Mouse (Mus musculus): ENCODE data around the gene Eif2ak3. TPM values are rescaled to one million over a fixed set of nuclear protein-coding genes. Genes with fewer than 3 reads are reported as not detected.

The Eif2ak3 gene
- polyA plus RNA-seq, 1 experiment from 2014 or later: 14.8 TPM

DNA sequence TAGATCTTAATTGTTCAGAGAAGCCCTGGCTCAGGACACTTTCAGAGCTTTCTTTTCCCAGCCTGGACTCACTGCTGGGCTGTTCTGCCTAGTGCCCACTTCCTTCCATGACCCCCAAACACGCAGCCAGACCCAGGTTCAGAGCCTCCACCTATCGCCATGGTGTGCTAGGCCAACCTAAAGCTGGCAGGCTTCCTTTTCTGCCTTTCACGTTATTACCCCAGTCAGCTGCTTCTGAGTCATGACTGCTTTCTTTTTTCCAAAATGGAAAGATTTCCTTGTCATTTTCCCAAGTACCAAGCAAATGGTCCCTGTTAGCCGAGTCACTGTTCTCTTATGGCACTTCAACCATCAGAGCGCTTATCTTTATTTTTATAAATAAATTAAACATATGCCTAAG is 4.0 kb upstream of the Eif2ak3 start:
- Histone ChIP-seq H3K27me3 (no peaks in the 10 kb centered on the region), H3K27ac (no peak overlapping the region), H3K4me2 (no peak overlapping the region), H3K9me3 (no peaks in the 10 kb centered on the region), H3K4me1 (peaks cover 7% of the 10 kb centered on the region), H3K36me3 (replicated peaks) (no peaks in the 10 kb centered on the region), H3K4me3 (replicated peaks) (no peak overlapping the region), H3K9ac (no peak overlapping the region)
- ATAC-seq (ENCODE audit: low FRiP score): no peak
- 76% methylated on average over 5 of the region's 5 CpGs for WGBS

DNA sequence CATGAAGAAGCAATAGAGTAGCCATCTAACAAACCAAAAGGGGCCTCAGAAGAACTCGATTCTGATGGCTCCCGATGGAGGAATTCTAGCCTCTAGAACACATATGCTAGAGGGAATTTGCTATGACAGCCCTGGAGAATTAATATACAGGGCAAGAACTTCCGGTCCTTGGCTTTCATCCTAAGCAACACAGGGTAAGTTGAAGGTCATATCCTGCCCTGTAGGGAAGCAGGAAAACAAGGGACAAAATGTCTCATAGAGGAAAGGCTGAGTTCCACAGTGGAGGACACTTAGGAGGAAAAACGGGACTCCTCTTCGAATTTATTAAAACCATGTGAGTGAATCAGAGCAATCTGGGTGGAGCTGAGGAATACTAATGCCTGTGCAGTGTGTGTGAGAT is 1.3 kb upstream of the Eif2ak3 start:
- Histone ChIP-seq H3K4me2 (peak overlapping the region; percentile 58; the same call in 1 of the 2 replicates), H3K27me3 (no peaks in the 10 kb centered on the region), H3K36me3 (replicated peaks) (no peaks in the 10 kb centered on the region), H3K4me3 (replicated peaks) (no peak overlapping the region), H3K9me3 (no peaks in the 10 kb centered on the region), H3K9ac (no peak overlapping the region), H3K4me1 (peaks cover 28% of the 10 kb centered on the region), H3K27ac (0 out of 2 replicates have a peak overlapping the region, but pooled peaks have one; percentile 82)
- WGBS: 72% methylated on average over 5 of the region's 5 CpGs
- ATAC-seq (ENCODE audit: low FRiP score): no peak

DNA sequence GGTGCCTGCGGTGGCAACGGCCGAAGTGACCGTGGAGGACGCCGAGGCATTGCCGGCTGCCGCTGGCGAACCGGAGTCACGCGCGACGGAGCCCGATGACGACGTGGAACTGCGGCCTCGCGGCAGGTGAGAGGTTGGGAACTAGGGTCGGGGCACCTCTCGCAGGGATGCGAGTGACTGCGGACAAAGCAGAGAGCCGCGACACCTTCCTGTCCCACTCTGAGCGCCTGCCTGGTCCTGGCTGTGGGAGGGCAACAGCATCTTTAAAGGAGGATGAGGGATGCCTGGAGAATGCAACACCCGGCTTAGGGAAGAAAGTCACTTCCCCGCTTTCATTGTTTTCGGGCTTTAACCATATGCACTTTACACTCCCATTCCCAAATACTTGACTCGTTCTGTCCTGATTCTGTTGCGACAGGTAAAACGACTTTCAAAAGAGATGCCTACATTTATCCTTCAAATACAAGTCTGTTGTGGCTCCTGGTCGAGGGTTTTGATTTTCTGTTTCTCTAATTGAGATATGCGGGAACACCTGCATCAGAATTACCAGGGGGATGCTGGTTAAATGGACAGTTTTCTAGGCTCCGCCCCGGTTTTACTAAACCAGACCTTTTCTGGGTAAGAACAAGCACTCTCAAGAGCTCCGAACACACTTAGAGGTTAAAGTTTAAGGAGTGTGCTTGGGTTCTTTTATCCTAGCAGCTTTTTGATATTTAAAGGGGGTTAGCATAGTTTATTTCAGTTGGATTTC is 756 bp downstream of the Eif2ak3 start:
- ATAC-seq (ENCODE audit: low FRiP score): no peak
- Histone ChIP-seq H3K27me3 (no peaks in the 10 kb centered on the region), H3K4me1 (peaks cover 28% of the 10 kb centered on the region), H3K9me3 (no peaks in the 10 kb centered on the region), H3K36me3 (replicated peaks) (no peaks in the 10 kb centered on the region), H3K9ac (peak overlapping the region; percentile 83), H3K4me3 (replicated peaks) (peak overlapping the region; percentile 88), H3K27ac (peak overlapping the region; percentile 90), H3K4me2 (peak overlapping the region; percentile 62)
- WGBS: 1% methylated on average over 36 of the region's 38 CpGs

DNA sequence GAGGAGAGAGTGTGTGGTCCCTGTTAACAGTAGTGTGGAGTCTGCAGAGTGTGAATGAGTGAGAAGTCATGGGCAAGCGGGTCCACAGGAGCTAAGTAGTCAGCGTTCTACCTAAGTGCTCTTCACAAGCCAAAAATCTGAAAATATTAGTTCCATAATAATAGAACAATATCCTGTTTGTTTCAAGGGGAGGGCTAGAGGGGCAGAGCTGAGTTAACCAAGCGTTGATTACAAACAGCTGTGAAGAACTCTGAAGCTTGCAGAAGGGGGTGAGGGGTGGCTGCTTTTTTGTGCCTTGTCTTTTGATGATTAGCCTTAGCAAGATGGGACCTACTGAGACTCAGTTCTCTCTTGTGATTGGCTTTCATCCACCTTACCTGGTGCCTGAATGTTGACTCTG is 3.1 kb downstream of the Eif2ak3 start:
- no peak for ATAC-seq (ENCODE audit: low FRiP score)
- Histone ChIP-seq H3K27me3 (no peaks in the 10 kb centered on the region), H3K9ac (peak overlapping the region; percentile 26; the same call in 1 of the 2 replicates), H3K4me2 (peak overlapping the region; percentile 2; the same call in 1 of the 2 replicates), H3K9me3 (no peaks in the 10 kb centered on the region), H3K4me3 (replicated peaks) (no peak overlapping the region), H3K4me1 (peaks cover 28% of the 10 kb centered on the region), H3K27ac (no peak overlapping the region), H3K36me3 (replicated peaks) (no peaks in the 10 kb centered on the region)
- 47% methylated on average over 3 of the region's 3 CpGs for WGBS

DNA sequence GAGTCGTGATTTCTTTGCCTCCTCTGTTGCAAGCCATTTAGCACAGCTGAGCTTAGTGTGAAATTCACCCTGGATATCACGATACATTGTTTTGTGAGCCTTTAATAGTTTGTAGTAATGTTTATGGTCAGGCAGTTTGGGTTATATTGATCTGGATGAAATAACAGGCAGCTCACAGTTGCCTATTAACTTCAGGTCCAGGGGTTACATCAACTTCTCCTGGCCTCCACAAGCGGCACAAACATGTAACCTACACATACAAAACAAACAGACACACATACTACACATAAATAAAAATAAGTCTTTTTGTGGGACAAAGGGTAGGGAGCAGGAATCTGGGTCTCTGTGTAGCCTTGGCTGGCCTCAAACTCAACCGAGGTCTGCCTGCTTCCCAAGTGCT is 9.1 kb downstream of the Eif2ak3 start:
- Histone ChIP-seq H3K27me3 (no peaks in the 10 kb centered on the region), H3K27ac (no peak overlapping the region), H3K9me3 (no peaks in the 10 kb centered on the region), H3K4me2 (no peak overlapping the region), H3K36me3 (replicated peaks) (no peaks in the 10 kb centered on the region), H3K4me3 (replicated peaks) (no peak overlapping the region), H3K9ac (no peak overlapping the region), H3K4me1 (no peaks in the 10 kb centered on the region)
- 91% methylated on average over 4 of the region's 4 CpGs for WGBS
- ATAC-seq (ENCODE audit: low FRiP score): no peak

DNA sequence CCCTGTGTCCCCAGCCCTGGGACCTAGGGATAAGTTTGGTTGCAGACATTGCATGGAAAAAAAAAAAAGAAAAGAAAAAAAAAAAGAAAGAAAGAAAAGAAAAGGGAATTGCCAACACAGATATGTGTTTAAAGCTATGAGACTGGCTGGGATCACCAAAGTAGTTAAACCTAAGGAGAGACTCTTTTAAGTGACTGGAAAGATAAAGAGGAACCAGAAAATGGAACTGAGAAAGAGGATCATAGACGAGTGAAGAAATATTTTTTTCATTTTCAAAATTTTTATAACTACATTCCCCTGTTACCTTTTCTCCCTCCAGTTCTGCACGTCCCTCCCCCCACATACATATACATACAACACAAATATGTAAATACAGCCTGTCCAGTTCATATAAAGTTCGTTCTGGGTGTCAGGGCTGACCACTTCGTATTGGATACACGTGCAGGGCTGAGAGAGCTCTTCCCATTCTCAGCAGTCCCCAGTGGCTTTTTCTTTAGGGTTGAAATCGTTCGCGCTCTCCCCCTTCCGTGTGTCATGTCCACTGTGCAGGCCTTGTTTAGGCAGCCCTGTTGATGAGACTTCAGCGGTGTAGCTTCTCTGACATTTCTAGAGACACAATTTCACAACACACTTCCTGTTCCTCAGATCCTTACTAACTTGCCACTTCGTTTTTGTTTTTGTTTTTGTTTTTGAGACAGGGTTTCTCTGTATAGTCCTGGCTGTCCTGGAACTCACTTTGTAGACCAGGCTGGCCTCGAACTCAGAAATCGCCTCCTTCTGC is 11.4 kb downstream of the Eif2ak3 start:
- WGBS: 92% methylated on average over 13 of the region's 13 CpGs
- Histone ChIP-seq H3K9ac (no peak overlapping the region), H3K4me2 (no peak overlapping the region)

DNA sequence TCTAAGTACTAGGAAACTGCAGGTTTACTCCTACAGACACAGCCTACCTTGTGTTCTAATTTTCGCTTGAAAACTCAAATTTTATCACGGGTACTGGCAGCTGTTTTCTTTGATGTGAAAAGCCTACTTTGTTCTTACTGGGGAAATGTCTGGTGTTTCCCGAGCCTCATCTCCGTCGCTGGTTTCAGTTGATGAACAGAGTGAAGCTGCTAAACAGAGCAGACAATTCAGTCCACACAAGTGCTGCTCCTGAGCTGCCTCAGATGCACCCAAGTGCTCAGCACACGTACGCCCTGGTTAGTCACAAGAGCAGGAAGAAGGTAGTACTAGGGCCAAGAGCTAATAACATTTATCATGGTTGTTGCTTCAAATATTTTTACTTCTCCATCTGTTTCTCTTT is 18.4 kb downstream of the Eif2ak3 start:
- H3K4me3 ChIP-seq (replicated peaks): no peak overlapping the region
- H3K27ac ChIP-seq: no peak overlapping the region
- no peaks in the 10 kb centered on the region for H3K4me1 ChIP-seq
- peaks cover 13% of the 10 kb centered on the region for H3K36me3 ChIP-seq (replicated peaks)
- no peaks in the 10 kb centered on the region for H3K9me3 ChIP-seq
- no peak for ATAC-seq (ENCODE audit: low FRiP score)
- no peak overlapping the region for H3K4me2 ChIP-seq
- H3K9ac ChIP-seq: no peak overlapping the region
- no peaks in the 10 kb centered on the region for H3K27me3 ChIP-seq
- 89% methylated on average over 7 of the region's 7 CpGs for WGBS

More for the DNA sequence above, 11.4 kb downstream of the Eif2ak3 start:
- Histone ChIP-seq H3K4me3 (replicated peaks) (no peak overlapping the region), H3K9me3 (no peaks in the 10 kb centered on the region), H3K27ac (no peak overlapping the region), H3K36me3 (replicated peaks) (peaks cover 13% of the 10 kb centered on the region), H3K27me3 (no peaks in the 10 kb centered on the region), H3K4me1 (no peaks in the 10 kb centered on the region)
- ATAC-seq (ENCODE audit: low FRiP score): no peak

DNA sequence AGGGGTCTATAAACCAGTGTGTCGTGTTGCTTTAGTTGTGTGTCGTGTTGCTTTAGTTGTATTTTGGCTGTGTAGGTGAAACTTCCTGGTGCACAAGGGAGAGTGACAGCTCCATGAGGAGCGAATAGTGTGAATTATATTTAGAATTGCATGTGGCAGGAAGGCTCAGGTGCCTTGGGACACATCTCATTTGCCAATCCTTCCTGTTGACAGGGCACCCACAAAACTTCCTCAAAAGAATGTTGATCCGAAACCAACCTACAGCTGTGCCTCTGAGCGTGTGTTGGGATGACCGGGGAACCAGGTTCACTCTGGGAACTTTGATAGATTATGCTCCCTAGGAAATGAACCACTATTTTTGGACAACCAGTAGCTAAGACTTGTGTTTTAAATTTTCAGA is 20.0 kb downstream of the Eif2ak3 start:
- no peak for ATAC-seq (ENCODE audit: low FRiP score)
- Histone ChIP-seq H3K9ac (no peak overlapping the region), H3K4me1 (no peaks in the 10 kb centered on the region), H3K4me2 (no peak overlapping the region), H3K9me3 (no peaks in the 10 kb centered on the region), H3K27ac (no peak overlapping the region), H3K4me3 (replicated peaks) (no peak overlapping the region), H3K36me3 (replicated peaks) (peaks cover 7% of the 10 kb centered on the region), H3K27me3 (no peaks in the 10 kb centered on the region)
- 91% methylated on average over 6 of the region's 6 CpGs for WGBS

DNA sequence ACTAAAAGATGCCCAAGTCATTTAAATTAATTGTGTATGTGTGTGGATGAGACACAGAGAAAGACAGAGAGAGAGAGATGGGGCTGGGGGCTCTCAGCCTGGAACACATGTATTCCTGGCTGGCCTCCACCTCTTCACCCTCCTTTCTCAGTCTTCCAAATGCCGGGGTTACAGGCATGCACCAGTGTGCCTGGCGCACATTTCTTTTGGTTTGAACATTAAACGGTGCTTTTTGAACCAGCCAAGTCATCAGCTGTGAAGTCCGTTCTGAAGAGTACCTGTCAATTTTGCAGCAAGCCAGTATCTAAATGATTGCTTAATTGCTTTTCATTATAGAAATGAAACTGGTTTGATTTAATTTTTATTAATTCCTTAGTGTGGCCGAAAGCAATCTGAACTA is 22.4 kb downstream of the Eif2ak3 start:
- H3K4me2 ChIP-seq: no peak overlapping the region
- H3K4me3 ChIP-seq (replicated peaks): no peak overlapping the region
- no peak for ATAC-seq (ENCODE audit: low FRiP score)
- no peaks in the 10 kb centered on the region for H3K9me3 ChIP-seq
- WGBS: 79% methylated on average over 5 of the region's 5 CpGs
- H3K9ac ChIP-seq: no peak overlapping the region
- no peaks in the 10 kb centered on the region for H3K27me3 ChIP-seq
- H3K27ac ChIP-seq: no peak overlapping the region
- no peaks in the 10 kb centered on the region for H3K36me3 ChIP-seq (replicated peaks)
- peaks cover 4% of the 10 kb centered on the region for H3K4me1 ChIP-seq

DNA sequence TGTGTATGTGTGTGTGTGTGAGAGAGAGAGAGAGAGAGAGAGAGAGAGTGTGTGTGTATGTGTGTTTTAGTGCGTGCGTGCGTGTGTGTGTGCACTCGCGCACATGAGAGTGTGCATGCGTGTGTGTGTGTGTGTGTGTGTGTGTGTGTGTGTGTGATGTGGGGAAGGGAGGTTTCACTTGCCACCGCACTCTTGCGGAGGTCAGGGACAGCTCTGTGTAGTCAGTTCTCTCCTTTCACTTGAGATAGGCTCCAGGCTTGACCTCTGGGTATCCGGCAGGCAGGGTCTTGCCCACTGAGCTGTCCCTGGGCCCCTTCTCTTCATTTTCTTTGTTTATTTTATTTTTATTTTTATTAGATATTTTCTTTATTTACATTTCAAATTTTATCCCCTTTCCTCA is 23.0 kb downstream of the Eif2ak3 start:
- ATAC-seq (ENCODE audit: low FRiP score): no peak
- H3K27ac ChIP-seq: no peak overlapping the region
- H3K9me3 ChIP-seq: no peaks in the 10 kb centered on the region
- WGBS: 89% methylated on average over 9 of the region's 9 CpGs
- H3K9ac ChIP-seq: no peak overlapping the region
- no peak overlapping the region for H3K4me3 ChIP-seq (replicated peaks)
- peaks cover 10% of the 10 kb centered on the region for H3K4me1 ChIP-seq
- no peak overlapping the region for H3K4me2 ChIP-seq
- no peaks in the 10 kb centered on the region for H3K27me3 ChIP-seq
- H3K36me3 ChIP-seq (replicated peaks): no peaks in the 10 kb centered on the region

DNA sequence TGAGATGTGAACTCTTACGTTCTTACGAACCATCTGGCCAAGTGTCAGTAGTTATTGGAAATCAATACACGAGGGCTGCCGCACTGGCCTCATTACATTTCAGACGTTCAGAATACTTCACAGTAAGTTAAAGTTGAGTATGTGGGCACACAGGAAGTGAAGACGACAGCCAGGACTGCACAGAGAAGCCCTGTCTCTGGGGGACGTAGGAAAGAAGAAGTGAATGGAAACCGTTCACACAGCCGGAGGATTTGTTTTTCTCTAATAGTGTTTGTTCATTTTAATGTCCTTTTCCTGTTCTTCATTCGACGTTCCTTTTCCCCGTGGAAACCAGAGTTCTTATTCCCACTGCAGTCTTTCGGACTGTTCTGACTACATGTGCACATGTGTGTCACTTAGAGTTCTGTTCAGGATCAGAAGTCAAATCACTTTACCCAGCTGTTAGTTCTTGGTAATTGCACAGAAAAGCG is 27.2 kb downstream of the Eif2ak3 start:
- Histone ChIP-seq H3K9me3 (no peaks in the 10 kb centered on the region), H3K9ac (no peak overlapping the region), H3K27ac (0 out of 2 replicates have a peak overlapping the region, but pooled peaks have one; percentile 46), H3K4me1 (peaks cover 14% of the 10 kb centered on the region), H3K4me2 (0 out of 2 replicates have a peak overlapping the region, but pooled peaks have one; percentile 15), H3K36me3 (replicated peaks) (no peaks in the 10 kb centered on the region), H3K27me3 (no peaks in the 10 kb centered on the region), H3K4me3 (replicated peaks) (no peak overlapping the region)
- WGBS: 76% methylated on average over 14 of the region's 14 CpGs
- no peak for ATAC-seq (ENCODE audit: low FRiP score)

DNA sequence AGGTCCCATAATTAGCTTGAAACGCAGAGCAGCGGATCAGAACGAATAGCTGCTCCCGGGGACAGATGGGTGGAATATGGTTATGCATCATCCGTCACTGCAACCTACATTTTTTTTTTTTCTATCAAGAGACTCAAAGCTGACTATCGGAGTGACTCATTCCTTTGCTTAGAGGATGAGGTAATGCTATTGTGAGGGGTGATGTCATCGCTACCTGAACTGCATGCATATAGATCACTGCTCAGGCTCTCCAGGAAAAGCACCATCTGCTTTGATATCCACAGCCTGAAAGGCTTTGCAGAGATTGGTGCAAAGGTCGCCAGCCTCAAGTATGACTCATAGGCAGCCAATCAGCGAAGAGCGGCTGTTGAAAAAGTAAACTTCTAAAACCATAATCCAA is 27.8 kb downstream of the Eif2ak3 start:
- H3K9me3 ChIP-seq: no peaks in the 10 kb centered on the region
- no peak overlapping the region for H3K9ac ChIP-seq
- peak overlapping the region; percentile 50; the same call in 1 of the 2 replicates for H3K27ac ChIP-seq
- peak overlapping the region; percentile 15; the same call in 1 of the 2 replicates for H3K4me2 ChIP-seq
- no peak overlapping the region for H3K4me3 ChIP-seq (replicated peaks)
- H3K4me1 ChIP-seq: peaks cover 14% of the 10 kb centered on the region
- H3K27me3 ChIP-seq: no peaks in the 10 kb centered on the region
- WGBS: 54% methylated on average over 10 of the region's 10 CpGs
- ATAC-seq (ENCODE audit: low FRiP score): peak; percentile 88
- H3K36me3 ChIP-seq (replicated peaks): no peaks in the 10 kb centered on the region

All from forebrain, embryonic 12.5 days (tissue).